10 mouse cellular contexts compared by ENCODE assay signal in the genomic region with DNA sequence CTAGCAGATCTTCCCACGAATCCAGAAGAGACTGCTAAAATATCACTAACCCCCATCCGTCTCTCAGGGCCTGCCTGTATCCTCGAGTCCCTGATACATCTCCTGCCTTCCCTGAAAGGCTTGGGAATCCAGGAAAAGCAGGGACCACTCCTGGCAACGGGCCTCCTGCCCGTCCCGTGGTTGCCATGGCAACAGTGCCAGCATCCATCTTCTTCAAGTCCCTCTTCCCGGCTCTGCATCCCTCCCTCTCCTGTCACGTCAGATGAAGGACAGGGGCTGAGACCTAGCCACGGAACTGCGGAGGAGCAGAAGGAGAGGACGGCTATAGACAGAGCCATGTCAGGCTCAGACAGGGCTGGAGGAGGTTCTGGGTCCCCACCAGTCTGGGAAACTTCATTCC.
DNase-seq lines count a peak whose midpoint lies in the region; ATAC-seq lines count a peak whose summit lies in the region.
"Had no signal": no experiment of that assay in that cellular context is flagged by ENCODE, and none has a peak within 500 bp of the region (broad histone marks: within the 10 kb centered on the region; RNA-seq: fewer than 3 reads in every experiment).

No protein-coding gene starts in this region.

- DNase-seq in layer of hippocampus, adult 11-12 months (ENCODE audit: low spot score): peak; percentile 38
- DNase-seq in layer of hippocampus, adult 9-10 months (ENCODE audit: low spot score): no peak
- peak; percentile 47 to 62 for DNase-seq in layer of hippocampus, adult 18-20 months (ENCODE audit: low spot score in 2 of 2)
- DNase-seq in midbrain, embryonic 14.5 days: peak; percentile 94
- peak; percentile 28 to 34 for DNase-seq in right cerebral cortex, postnatal 36 days (ENCODE audit: low spot score in 2 of 2)
- DNase-seq in liver, embryonic 11.5 days (ENCODE audit: low spot score): no peak
- DNase-seq in adipocyte (ENCODE audit: low spot score): no peak
- DNase-seq: B cell, adult 2 months; cerebellum, adult 18-20 months had no signal

- WGBS in midbrain, embryonic 14.5 days: 7% methylated on average over 11 of the region's 11 CpGs
- WGBS in liver, embryonic 11.5 days: 56% methylated on average over 11 of the region's 11 CpGs
- WGBS in kidney, embryonic 15.5 days: 44% methylated on average over 11 of the region's 11 CpGs

- H3K27me3 ChIP-seq in midbrain, embryonic 14.5 days (ENCODE audit: control insufficient read depth, insufficient read depth, low read length): no peaks in the 10 kb centered on the region
- no peaks in the 10 kb centered on the region for H3K27me3 ChIP-seq in liver, embryonic 11.5 days (replicated peaks; ENCODE audit: control insufficient read depth, insufficient read depth, low read length)
- H3K27me3 ChIP-seq in kidney, embryonic 15.5 days: peaks cover 32% of the 10 kb centered on the region

- peak overlapping the region; percentile 15; the same call in 1 of the 2 replicates for H3K4me2 ChIP-seq in midbrain, embryonic 14.5 days (ENCODE audit: low read length)
- no peak overlapping the region for H3K4me2 ChIP-seq in liver, embryonic 11.5 days
- no peak overlapping the region for H3K4me2 ChIP-seq in kidney, embryonic 15.5 days

- no peaks in the 10 kb centered on the region for H3K9me3 ChIP-seq in midbrain, embryonic 14.5 days (ENCODE audit: control insufficient read depth, low read length)
- no peaks in the 10 kb centered on the region for H3K9me3 ChIP-seq in liver, embryonic 11.5 days (ENCODE audit: control insufficient read depth, low read length)
- no peaks in the 10 kb centered on the region for H3K9me3 ChIP-seq in kidney, embryonic 15.5 days (replicated peaks)

- H3K36me3 ChIP-seq in midbrain, embryonic 14.5 days (ENCODE audit: control insufficient read depth, insufficient read depth, low read length): no peaks in the 10 kb centered on the region
- no peaks in the 10 kb centered on the region for H3K36me3 ChIP-seq in liver, embryonic 11.5 days (ENCODE audit: control insufficient read depth, insufficient read depth, low read length)
- no peaks in the 10 kb centered on the region for H3K36me3 ChIP-seq in kidney, embryonic 15.5 days

- H3K27ac ChIP-seq in midbrain, embryonic 14.5 days (replicated peaks; ENCODE audit: low read depth, low read length): peak overlapping the region; percentile 83
- H3K27ac ChIP-seq in liver, embryonic 11.5 days (ENCODE audit: low read depth, low read length): no peak overlapping the region
- H3K27ac ChIP-seq in kidney, embryonic 15.5 days: no peak overlapping the region

- peak; percentile 84 for ATAC-seq in midbrain, embryonic 14.5 days (ENCODE audit: low FRiP score, low TSS enrichment)
- no peak for ATAC-seq in liver, embryonic 11.5 days (replicated peaks; ENCODE audit: low FRiP score)
- no peak for ATAC-seq in kidney, embryonic 15.5 days (replicated peaks; ENCODE audit: low FRiP score)

- H3K9ac ChIP-seq in midbrain, embryonic 14.5 days (replicated peaks; ENCODE audit: low read length): 0 out of 2 replicates have a peak overlapping the region, but pooled peaks have one; percentile 0
- no peak overlapping the region for H3K9ac ChIP-seq in liver, embryonic 11.5 days (ENCODE audit: low read depth, low read length)
- H3K9ac ChIP-seq in kidney, embryonic 15.5 days: no peak overlapping the region

- H3K4me3 ChIP-seq in midbrain, embryonic 14.5 days (replicated peaks; ENCODE audit: low read depth, low read length): no peak overlapping the region
- H3K4me3 ChIP-seq in liver, embryonic 11.5 days (ENCODE audit: low read depth, low read length): no peak overlapping the region
- H3K4me3 ChIP-seq in kidney, embryonic 15.5 days (replicated peaks): no peak overlapping the region

- H3K4me1 ChIP-seq in midbrain, embryonic 14.5 days (ENCODE audit: control insufficient read depth, insufficient read depth, low read length): peaks cover 20% of the 10 kb centered on the region
- no peaks in the 10 kb centered on the region for H3K4me1 ChIP-seq in liver, embryonic 11.5 days (replicated peaks; ENCODE audit: control insufficient read depth, insufficient read depth, low read length)
- H3K4me1 ChIP-seq in kidney, embryonic 15.5 days: no peaks in the 10 kb centered on the region

Comparison
In these comparisons a context has a peak if more than half of its experiments do, and no peak if none do; other contexts are left out.
1. DNase-seq: peak in layer of hippocampus, adult 11-12 months (single experiment), layer of hippocampus, adult 18-20 months (2 of 2), midbrain, embryonic 14.5 days (single experiment) and right cerebral cortex, postnatal 36 days (2 of 2); none in layer of hippocampus, adult 9-10 months (single experiment), liver, embryonic 11.5 days (single experiment) and adipocyte (single experiment).